Mouse (Mus musculus): ENCODE data around the gene Slc4a4. TPM values are rescaled to one million over a fixed set of nuclear protein-coding genes. Genes with fewer than 3 reads are reported as not detected.

The Slc4a4 gene
- polyA plus RNA-seq, 2 experiments: 0.50 to 0.57 TPM

GRCm38 (mm10) chr5:89277049-89277448 is 390.4 kb downstream of the Slc4a4 start:
- no peaks in the 10 kb centered on the region for H3K9me3 ChIP-seq (ENCODE audit: control insufficient read depth, low read length)
- TF ChIP-seq CTCF (IDR thresholded peaks at IDR 0.05; ENCODE audit: low read depth) (no peak), EP300 (IDR thresholded peaks at IDR 0.05; ENCODE audit: low read depth) (no peak)
- no peak overlapping the region for H3K27ac ChIP-seq
- H3K27me3 ChIP-seq (ENCODE audit: control insufficient read depth, insufficient read depth, low read length): no peaks in the 10 kb centered on the region
- H3K9ac ChIP-seq (replicated peaks): no peak overlapping the region
- no peaks in the 10 kb centered on the region for H3K36me3 ChIP-seq (replicated peaks; ENCODE audit: control insufficient read depth, insufficient read depth, low read depth)
- no peak overlapping the region for H3K4me2 ChIP-seq (ENCODE audit: low read depth)
- no peak overlapping the region for H3K4me3 ChIP-seq (ENCODE audit: insufficient read depth in 1 of 2, low read depth in 2 of 2, low read length in 2 of 2)
- ATAC-seq (ENCODE audit: insufficient read depth) (0 out of 2 replicates have a peak, but pooled peaks have one; percentile 8), DNase-seq (ENCODE audit: low read depth in 3 of 3, low spot score in 3 of 3) (no peak)
- H3K4me1 ChIP-seq (replicated peaks; ENCODE audit: control insufficient read depth in 2 of 2, insufficient read depth in 2 of 2, low read length in 1 of 2): peaks cover 0 to 5% of the 10 kb centered on the region in 2 experiments; a peak in 2 of 4 replicates
- 53% methylated on average over 2 of the region's 2 CpGs for WGBS (ENCODE audit: insufficient replicate concordance)

GRCm38 (mm10) chr5:89277616-89278015 is 391.0 kb downstream of the Slc4a4 start:
- H3K27me3 ChIP-seq (ENCODE audit: control insufficient read depth, insufficient read depth, low read length): no peaks in the 10 kb centered on the region
- peak; percentile 14 to 27 (median 16) for DNase-seq (ENCODE audit: low read depth in 3 of 3, low spot score in 3 of 3)
- TF ChIP-seq CTCF (IDR thresholded peaks at IDR 0.05; ENCODE audit: low read depth) (no peak), EP300 (IDR thresholded peaks at IDR 0.05; ENCODE audit: low read depth) (no peak)
- no peaks in the 10 kb centered on the region for H3K9me3 ChIP-seq (ENCODE audit: control insufficient read depth, low read length)
- H3K27ac ChIP-seq: no peak overlapping the region
- 30% methylated on average over 5 of the region's 5 CpGs for WGBS (ENCODE audit: insufficient replicate concordance)
- peaks cover 0 to 5% of the 10 kb centered on the region in 2 experiments; a peak in 2 of 4 replicates for H3K4me1 ChIP-seq (replicated peaks; ENCODE audit: control insufficient read depth in 2 of 2, insufficient read depth in 2 of 2, low read length in 1 of 2)
- no peak overlapping the region for H3K9ac ChIP-seq (replicated peaks)
- ATAC-seq (ENCODE audit: insufficient read depth): peak; percentile 62
- no peaks in the 10 kb centered on the region for H3K36me3 ChIP-seq (replicated peaks; ENCODE audit: control insufficient read depth, insufficient read depth, low read depth)
- peak overlapping the region; percentile 29; the same call in 1 of the 2 replicates for H3K4me2 ChIP-seq (ENCODE audit: low read depth)
- no peak overlapping the region for H3K4me3 ChIP-seq (ENCODE audit: insufficient read depth in 1 of 2, low read depth in 2 of 2, low read length in 2 of 2)

DNA sequence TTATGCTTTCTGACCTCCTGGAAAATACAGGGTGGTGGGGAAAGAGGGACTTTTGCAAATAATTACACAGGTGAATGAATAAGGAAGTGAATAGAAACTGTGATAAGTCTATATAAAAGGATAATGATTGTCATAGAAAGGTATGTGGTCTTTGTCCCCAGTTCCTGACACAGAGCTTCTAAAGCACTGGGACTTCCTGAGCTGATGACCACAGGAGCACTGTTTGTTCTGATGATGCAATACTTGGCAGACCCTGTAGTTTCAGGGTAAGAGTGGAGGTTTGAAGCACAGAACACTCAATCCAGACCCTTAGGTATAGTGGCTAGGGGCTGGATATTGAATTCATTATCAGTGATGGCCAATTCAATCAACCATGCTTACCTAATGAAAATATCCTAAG is 391.7 kb downstream of the Slc4a4 start:
- H3K4me2 ChIP-seq (ENCODE audit: low read depth): peak overlapping the region; percentile 13; the same call in 1 of the 2 replicates
- H3K27me3 ChIP-seq (ENCODE audit: control insufficient read depth, insufficient read depth, low read length): no peaks in the 10 kb centered on the region
- no peaks in the 10 kb centered on the region for H3K36me3 ChIP-seq (replicated peaks; ENCODE audit: control insufficient read depth, insufficient read depth, low read depth)
- TF ChIP-seq EP300 (IDR thresholded peaks at IDR 0.05; ENCODE audit: low read depth) (no peak), CTCF (IDR thresholded peaks at IDR 0.05; ENCODE audit: low read depth) (no peak)
- H3K27ac ChIP-seq: no peak overlapping the region
- H3K4me1 ChIP-seq (replicated peaks; ENCODE audit: control insufficient read depth in 2 of 2, insufficient read depth in 2 of 2, low read length in 1 of 2): peaks cover 0 to 5% of the 10 kb centered on the region in 2 experiments; a peak in 2 of 4 replicates
- no peak overlapping the region for H3K9ac ChIP-seq (replicated peaks)
- DNase-seq (ENCODE audit: low read depth in 3 of 3, low spot score in 3 of 3) (peak; percentile 2 to 23 (median 11)), ATAC-seq (ENCODE audit: insufficient read depth) (peak; percentile 66; the same call in 1 of the 2 replicates)
- H3K4me3 ChIP-seq (ENCODE audit: insufficient read depth in 1 of 2, low read depth in 2 of 2, low read length in 2 of 2): no peak overlapping the region
- no peaks in the 10 kb centered on the region for H3K9me3 ChIP-seq (ENCODE audit: control insufficient read depth, low read length)

DNA sequence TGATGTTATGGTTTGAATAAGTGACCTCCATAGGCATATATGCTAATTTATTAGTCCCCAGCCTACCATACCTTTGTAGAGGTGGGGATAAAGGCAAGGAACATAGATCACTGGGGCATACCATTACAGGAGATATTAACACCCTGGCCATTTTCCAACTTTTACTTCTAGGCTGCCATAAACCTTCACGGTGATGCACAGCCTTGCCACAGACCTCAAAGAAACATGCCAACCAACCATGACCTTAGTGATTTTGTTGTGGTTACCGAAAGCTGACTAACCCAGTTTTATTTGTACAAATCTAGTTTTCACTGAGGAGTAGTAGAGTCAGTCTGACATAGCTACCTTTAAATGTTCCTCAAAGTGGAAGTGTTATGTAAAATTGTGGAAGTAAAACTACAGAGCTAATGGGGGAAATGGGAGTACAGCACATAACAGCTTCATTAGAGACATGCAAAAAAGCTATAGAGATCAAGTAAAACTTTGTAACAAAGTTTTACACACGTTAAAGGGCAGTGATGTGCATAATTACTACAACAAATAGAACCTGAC is 393.8 kb downstream of the Slc4a4 start:
- H3K27me3 ChIP-seq (ENCODE audit: control insufficient read depth, insufficient read depth, low read length): no peaks in the 10 kb centered on the region
- no peak overlapping the region for H3K4me3 ChIP-seq (ENCODE audit: insufficient read depth in 1 of 2, low read depth in 2 of 2, low read length in 2 of 2)
- H3K9me3 ChIP-seq (ENCODE audit: control insufficient read depth, low read length): no peaks in the 10 kb centered on the region
- peaks cover 0 to 5% of the 10 kb centered on the region in 2 experiments; a peak in 2 of 4 replicates for H3K4me1 ChIP-seq (replicated peaks; ENCODE audit: control insufficient read depth in 2 of 2, insufficient read depth in 2 of 2, low read length in 1 of 2)
- ATAC-seq (ENCODE audit: insufficient read depth) (no peak), DNase-seq (ENCODE audit: low read depth in 3 of 3, low spot score in 3 of 3) (no peak)
- no peak for TF ChIP-seq CTCF (IDR thresholded peaks at IDR 0.05; ENCODE audit: low read depth)
- H3K36me3 ChIP-seq (replicated peaks; ENCODE audit: control insufficient read depth, insufficient read depth, low read depth): no peaks in the 10 kb centered on the region
- 54% methylated on average over 3 of the region's 3 CpGs for WGBS (ENCODE audit: insufficient replicate concordance)
- H3K9ac ChIP-seq (replicated peaks): no peak overlapping the region
- no peak overlapping the region for H3K27ac ChIP-seq
- H3K4me2 ChIP-seq (ENCODE audit: low read depth): no peak overlapping the region

Other genes starting within 250 kb of the Slc4a4 start
- 10.5 and 20.3 TPM in 2 replicates for gene Grsf1, start 210.6 kb upstream of the Slc4a4 start, polyA plus RNA-seq (2012; rRNA removed)
- 27.5 and 31.4 TPM in 2 replicates for gene Grsf1, start 210.6 kb upstream of the Slc4a4 start, polyA plus RNA-seq (2014; fragmentation: Nextera tagmentation; extraction: Ambion mirVana)
- 4.6 and 6.6 TPM in 2 replicates for gene Mob1b, start 166.0 kb upstream of the Slc4a4 start, polyA plus RNA-seq (2012; rRNA removed)
- 9.4 and 9.6 TPM in 2 replicates for gene Mob1b, start 166.0 kb upstream of the Slc4a4 start, polyA plus RNA-seq (2014; fragmentation: Nextera tagmentation; extraction: Ambion mirVana)
- gene Dck, start 121.8 kb upstream of the Slc4a4 start, polyA plus RNA-seq (2012; rRNA removed): 29.9 and 38.0 TPM in 2 replicates
- 99.8 and 113 TPM in 2 replicates for gene Dck, start 121.8 kb upstream of the Slc4a4 start, polyA plus RNA-seq (2014; fragmentation: Nextera tagmentation; extraction: Ambion mirVana)